Mouse (Mus musculus) cerebellum, adult 8-10 months (tissue): ENCODE results near the gene Sema3a.

Experiments used
- DNase-seq: peaks from one replicate; pipeline ENCODE4 v3.0.0; 2022

Sema3a gene

DNA sequence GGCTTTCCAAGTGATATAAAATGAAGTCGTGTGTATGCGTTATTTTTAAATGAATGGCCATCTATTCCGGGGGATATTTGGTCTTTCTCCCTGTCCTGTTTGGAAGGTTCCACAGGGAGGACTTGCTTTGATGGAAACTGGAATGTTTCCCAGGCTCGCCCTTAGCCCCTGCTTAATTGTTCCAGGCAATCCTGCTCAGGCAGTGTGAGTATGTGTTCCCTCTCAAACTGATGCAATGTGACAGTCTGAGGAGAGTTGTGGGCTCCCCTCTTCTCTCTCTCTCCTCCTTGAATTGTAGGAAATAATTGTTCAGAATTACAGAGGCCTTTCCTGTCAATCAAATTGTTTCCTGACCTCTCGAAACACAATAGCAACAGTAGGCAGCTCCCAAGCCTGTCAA lies 202.1 kb downstream of the Sema3a start:
- DNase-seq = no peak

DNA sequence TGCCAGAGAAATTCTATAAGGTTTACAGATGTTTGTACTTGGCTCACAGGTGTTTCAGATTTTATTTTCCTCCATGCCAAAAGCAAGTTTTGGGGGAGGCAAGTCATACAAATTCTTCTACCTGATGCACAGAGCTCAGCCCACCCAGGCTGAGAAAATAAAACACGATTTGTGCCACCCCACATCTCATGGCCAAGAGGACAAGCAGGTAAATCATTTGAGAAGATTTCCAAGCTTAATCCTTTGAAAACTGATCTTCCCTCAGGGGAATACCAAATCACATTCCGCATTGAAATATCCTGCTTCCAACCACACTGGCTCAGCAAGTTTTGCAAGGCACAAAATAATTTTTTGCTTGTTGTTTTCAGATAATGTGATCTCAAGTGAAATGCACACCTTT lies 206.2 kb downstream of the Sema3a start:
- no peak for DNase-seq

DNA sequence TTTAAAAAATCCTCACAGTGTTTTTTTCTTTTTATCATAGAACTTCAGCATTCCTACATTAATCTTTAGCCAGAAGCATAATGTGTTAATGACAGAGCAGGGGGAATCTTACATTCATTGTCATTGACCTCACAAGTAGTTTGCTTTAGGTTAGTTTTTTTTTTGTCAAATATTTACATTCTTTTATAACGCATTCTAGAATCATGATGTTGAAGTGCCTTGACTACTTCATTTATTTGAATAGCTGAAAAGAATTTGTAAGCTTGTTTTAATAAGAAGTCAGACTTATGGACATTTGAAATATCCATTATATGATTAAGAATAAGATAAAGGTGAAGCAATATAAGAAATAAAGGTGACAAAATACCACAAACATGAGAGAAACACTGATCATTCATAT lies 212.5 kb downstream of the Sema3a start:
- DNase-seq = no peak

DNA sequence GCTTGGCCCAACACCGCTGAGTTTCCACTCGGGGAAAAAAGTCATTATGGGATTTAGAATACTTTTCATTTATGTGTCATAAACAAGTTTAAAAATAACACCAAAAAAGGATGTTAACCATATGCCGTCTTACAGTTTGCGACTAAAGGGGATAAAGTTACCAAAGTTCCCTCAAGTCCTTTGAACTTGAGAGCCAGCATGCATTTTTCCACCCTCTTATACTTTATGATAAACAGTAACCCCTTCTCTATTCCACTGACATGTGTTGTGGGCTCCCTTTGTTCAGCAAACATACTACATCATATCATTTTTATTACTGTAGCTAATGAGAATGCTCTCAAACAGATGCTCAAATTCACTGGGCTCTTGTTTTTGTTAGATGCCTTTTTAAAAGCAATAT lies 221.9 kb downstream of the Sema3a start:
- DNase-seq = no peak

DNA sequence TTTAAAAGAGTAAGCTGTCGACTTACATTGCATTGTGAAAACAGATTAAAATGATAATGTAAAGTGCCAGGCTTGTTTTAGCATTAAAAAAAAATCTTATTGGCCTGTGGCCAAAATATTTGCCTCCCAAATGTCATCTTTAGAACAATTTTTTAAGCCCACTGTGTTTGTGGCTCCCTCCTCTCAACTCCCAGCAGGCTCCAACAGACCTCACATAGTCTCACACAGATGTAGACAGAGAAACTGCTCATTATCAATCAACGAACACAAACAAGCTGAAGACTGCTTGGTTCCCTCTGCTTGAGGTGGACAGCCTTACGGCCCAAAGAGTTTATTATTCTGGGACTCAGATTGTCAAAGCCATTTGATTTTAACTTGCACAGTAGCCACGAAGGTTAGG lies 226.4 kb downstream of the Sema3a start:
- no peak for DNase-seq

DNA sequence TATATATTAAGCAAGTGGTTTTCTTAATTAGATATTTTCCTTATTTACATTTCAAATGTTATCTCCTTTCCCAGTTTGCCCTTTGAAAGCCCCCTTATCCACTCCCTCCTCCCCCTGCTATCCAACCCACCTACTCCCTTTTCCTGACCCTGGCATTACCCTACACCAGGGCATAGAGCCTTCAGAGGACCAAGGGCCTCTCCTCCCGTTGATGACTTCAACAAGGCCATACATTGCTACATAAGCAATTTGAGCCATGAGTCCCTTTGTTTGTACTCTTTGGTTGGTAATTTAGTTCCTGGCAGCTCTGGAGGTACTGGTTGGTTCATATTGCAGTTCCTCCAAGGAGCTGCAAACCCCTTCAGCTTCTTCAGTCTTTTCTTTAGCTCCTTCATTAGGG lies 227.8 kb downstream of the Sema3a start:
- no peak for DNase-seq

DNA sequence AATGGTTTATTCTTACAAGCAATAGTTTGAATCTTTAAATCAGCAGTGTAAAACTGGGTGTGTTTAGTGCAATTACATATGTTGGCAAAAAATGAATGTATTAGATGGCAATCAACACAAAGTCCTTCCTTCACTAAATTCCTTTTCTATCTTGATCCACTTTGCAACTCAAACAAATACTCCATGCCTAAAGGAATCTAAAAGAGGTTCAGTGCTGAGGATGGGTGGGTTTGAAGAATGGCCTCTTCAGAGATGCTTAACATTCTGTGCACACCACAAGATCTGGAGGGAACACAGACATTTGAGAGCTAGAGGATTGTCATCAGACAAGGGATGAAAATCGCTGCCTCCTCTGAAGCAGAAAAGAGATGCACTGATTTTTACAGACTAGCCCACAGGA lies 228.3 kb downstream of the Sema3a start:
- no peak for DNase-seq

DNA sequence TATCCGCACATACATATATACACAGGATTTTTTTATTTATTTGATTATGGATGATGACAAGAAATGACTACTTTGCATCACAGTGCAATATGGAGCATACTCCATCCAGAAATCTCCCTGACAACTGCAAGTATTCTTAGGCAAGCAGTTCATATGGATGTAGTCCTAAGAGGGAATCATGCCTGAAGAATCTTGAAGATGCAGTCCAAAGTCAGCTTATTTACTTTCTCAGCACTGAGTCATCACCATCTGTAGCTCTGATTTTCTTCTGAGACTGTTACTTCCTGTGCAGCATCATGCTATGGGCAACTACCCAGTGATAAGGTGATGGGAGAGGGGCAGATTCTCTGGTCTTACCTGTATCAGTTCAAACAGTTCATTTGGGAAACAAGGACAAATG lies 229.7 kb downstream of the Sema3a start:
- DNase-seq = no peak

DNA sequence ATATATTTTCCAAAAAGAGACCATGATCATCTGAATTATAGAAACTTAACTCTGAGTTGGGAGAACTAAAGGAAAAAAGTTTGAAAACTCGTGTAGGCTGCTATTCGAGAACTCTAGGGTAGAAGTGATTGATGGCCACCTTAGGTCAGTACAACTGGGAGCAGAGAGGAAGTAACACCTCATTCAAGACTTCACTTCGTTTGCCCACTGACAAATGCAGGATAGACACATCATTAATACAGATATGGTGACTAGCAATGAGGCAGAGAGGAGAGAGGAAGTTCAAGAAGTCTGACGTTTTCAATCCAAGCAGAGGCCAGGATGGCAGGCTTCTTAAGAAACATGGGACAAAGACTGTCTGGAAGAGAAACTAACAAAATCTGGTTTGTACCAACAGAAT lies 233.6 kb downstream of the Sema3a start:
- DNase-seq = no peak

GRCm38 (mm10) chr5:13360711-13361110 lies 235.5 kb downstream of the Sema3a start:
- DNase-seq = no peak

- DNase-seq = no peak
Observed at GRCm38 (mm10) chr5:13365108-13365507, 239.9 kb downstream of the Sema3a start.

DNA sequence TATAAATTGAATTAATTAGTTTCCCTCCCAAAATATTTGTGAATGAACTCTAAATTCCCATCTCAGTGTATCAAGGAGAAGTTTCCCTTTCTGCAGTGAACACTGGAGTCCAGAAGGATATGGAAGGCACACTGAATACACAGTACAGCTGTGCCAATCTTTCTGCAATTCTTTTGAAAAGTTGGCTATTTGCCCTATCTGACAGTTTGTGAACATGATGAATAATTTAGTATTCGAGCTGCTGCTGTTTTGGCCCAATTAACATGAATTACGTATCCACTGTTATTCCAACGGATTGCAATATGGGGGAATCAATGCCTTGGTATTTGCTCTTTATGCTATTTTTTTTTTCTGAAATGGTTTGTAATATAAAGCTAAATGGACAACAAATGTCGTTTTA lies 254.0 kb downstream of the Sema3a start:
- DNase-seq = no peak

DNA sequence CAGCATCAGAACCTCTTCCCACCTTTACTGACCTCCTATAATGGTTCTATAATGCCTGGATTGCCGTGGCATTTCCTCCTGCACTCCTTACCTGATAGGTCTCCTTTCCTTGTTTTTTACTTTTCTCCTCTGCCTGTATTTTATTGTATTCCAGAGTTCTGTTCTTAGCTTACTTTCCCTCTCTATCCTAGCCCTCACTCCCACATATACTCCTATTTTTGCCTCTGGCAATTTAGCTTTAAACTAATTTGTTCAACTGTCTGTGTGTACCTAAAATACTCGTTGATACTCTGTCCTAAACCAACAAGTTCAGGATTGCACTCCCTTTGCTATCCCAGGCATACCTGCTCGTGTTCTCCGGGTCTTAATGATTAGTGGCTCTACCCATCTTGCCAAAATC lies 258.8 kb downstream of the Sema3a start:
- no peak for DNase-seq

DNA sequence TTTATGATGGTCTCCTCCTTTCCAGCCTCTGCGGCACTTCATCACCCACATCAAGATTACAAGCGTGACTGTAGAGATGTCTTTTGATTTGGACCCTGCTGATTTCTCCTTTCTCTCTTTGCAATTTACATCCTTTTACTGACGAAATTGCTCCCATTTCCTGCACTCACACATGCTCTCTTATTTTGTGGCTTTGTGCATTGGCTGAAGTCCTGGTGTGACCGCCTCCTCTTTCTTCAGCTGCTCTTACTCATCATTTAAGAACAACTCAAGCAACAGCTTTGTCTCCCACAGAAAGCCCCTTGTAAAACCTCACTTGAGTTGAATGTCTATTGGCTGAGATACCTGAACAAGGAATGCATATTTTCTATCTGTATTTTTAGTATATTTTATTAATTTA lies 259.5 kb downstream of the Sema3a start:
- no peak for DNase-seq

DNA sequence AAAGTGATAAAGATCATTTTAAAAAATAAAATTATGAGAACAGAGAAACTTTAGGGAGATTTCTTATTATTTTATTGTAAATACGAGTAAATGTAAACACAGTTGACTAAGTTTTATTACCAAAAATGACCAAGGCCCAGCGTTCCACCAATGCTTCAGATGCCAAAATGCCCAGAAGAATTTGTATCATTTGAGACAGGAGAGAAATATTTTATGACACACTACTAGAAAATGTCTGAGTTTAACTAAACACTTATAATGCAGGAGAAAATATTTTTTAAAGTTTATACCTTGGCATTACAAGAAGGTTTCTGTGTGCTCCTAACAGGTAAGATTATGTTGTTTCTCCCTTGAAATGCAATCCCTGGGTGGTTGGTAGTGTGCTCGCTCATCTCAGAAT lies 261.4 kb downstream of the Sema3a start:
- DNase-seq = no peak

DNA sequence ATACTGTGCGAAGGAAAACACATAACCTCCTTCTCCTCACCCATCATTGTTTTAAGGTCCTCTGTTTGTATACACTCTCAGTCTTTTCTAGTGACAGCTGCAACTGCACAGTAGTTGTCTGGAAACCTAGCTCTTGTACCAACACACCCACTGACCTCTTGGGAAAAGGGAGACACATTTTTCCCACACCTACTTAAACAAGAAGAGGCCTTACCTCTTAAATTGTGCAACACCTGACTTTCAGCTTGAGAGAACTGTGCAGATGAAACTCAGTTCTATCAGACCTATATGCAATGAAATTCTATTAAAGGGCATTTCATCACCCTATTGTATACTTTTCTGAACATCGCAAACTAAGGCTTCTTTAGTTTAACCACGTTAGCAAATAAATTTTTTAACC lies 262.5 kb downstream of the Sema3a start:
- no peak for DNase-seq

GRCm38 (mm10) chr5:13389995-13390394 lies 264.8 kb downstream of the Sema3a start:
- no peak for DNase-seq

- DNase-seq = no peak
Observed at GRCm38 (mm10) chr5:13405432-13405831, 280.2 kb downstream of the Sema3a start.

DNA sequence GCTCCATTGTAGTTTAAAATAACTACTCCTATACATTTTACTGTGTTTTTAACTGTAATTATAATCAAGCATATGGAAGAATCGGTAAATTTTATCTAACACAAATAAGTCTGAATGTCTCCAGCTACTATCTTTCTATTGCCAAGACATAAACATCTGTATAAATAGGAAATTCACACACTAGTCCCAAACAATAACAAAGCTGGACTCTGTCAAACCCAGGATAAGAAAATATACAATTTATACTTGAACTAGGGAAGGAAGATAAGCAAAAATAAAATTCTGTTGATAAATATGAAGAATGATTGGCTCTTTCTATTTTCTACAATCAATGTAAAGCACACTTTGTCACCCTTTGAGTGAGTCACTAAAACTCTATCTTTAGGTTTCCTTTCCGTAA lies 280.9 kb downstream of the Sema3a start:
- no peak for DNase-seq

GRCm38 (mm10) chr5:13411920-13412319 lies 286.7 kb downstream of the Sema3a start:
- no peak for DNase-seq

DNA sequence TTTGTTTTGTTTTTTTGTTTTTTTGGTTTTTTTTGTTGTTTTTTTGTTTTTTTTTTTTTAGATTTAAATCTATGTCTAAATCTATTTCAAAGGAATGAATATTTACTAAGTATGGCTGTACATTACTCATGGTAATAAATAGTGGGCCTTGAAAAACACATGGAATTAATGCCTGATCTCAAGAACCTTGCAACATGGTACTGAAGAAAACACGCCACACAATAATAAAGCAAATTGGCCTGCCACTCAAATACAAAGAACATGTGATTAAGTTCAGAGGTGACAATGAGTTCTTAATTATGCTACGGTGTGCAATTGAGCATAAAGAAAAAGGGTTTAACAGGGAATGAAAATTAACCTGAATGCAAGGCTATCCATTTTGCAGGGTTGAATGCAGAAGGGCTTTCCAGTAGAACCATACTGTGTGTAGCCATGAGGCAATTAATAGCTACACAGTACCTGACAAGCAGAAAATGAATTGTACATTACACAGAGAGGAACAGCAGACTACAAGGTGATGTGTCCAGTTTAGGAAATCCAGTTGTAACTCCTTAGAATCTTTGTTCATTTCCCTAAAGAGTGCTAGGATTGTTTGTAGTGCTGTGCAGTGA lies 288.8 kb downstream of the Sema3a start:
- no peak for DNase-seq

DNA sequence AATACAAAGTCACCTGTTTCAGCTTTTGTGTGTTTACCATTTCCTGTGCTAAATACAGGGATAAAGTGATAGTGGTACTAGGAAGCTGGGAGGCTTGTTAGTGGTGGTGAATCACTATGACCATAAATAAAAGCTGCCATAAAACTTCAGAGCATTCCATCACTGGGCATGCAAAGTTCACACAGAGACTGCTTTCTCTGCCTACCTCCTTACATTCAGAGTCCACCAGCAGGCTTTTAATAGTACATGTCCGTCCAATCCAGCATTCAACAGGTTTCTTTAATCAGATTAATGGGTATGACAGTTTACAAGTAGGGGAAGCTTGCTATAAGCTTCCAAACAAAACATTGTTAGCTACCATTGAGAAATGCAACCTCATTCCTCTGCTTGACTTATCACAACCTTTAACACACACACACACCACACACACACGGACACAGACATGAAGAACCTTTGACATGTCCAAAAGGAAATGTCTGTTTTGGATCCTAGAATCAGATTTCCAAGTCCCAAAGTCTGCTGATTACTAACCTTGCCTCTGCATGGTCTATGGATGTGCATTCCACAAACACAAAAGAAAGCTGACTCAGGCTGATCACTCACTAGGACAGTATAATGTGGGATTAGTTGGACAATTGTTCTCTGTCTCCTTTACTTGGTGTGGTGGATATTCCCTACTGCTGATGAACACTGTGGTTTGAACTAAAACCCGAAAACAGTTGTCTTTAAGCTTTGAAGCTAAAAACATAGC lies 291.9 kb downstream of the Sema3a start:
- no peak for DNase-seq

DNA sequence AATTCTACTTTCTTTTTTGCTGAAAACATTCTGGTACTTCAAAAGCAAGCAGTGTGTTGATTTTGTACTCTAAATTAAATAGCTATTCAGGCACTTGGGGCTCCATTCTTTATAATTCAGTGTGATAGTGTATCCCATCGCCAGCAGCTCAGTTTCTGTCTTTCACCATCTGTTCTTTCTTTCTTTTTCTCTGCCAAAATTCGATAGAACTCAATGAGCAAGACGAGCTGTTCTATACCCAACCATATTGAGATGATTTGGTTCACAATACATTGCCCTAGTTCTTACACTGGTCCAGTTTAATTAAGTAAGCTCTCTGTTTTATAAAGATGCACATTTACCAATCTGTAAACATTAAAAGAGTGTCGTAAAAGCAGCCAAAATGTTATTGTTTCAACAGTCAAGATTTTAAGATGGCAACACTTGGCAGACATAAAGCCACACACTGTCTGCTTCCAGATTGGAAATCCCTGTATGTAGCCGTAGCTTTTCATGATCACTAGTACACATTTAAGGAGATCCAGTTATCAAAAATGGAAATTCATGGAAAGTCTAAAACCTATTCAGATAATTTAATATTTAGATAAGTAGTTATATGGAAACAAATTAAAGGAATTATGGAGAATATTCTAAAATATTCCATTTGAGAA lies 296.2 kb downstream of the Sema3a start:
- no peak for DNase-seq

- no peak for DNase-seq
Observed at GRCm38 (mm10) chr5:13428702-13429101, 303.5 kb downstream of the Sema3a start.

- DNase-seq = no peak
Observed at GRCm38 (mm10) chr5:13431827-13432226, 306.6 kb downstream of the Sema3a start.
